Mouse (Mus musculus) small intestine, adult 2 months (tissue): ENCODE data around the gene Tsc1.

Source experiments
- CTCF ChIP-seq: fragments of 200-500 bp; IDR thresholded peaks from 2 replicates; pipeline ENCODE4 v1.5.1; 2012; ENCODE audit warnings: low read depth, mild to moderate bottlenecking, control low read depth, inconsistent platforms, low read length, moderate library complexity, mixed read lengths; ENCODE audit not compliant: insufficient replicate concordance, insufficient read length; ENCODE audit errors: extremely low read depth
- POLR2A ChIP-seq: fragments of 200-500 bp; IDR thresholded peaks from 2 replicates; pipeline ENCODE4 v1.6.1; 2012; ENCODE audit warnings: low read depth, mild to moderate bottlenecking, control low read depth, inconsistent platforms, low read length, moderate library complexity

GRCm38 (mm10) chr2:28612436-28613063 is 28.5 kb upstream of the Tsc1 start:
- TF ChIP-seq CTCF, result no peak
- TF ChIP-seq POLR2A, result no peak
